Mouse (Mus musculus) adrenal gland, postnatal 14 days (tissue): ENCODE results near the gene Dus3l. TPM values are rescaled to one million over a fixed set of nuclear protein-coding genes. Genes with fewer than 3 reads are reported as not detected.

Source experiments
- DNase-seq: peaks from one replicate; pipeline ENCODE4 v3.0.0; 2021; ENCODE audit warnings: mixed read lengths
- total RNA-seq: library from RNA; stranded (reverse); gene quantifications from 2 replicates; pipeline ENCODE4 v1.2.3, GENCODE M21; 2021

Dus3l gene
- total RNA-seq, 1 experiment from 2014 or later, result 29.1 TPM

DNA sequence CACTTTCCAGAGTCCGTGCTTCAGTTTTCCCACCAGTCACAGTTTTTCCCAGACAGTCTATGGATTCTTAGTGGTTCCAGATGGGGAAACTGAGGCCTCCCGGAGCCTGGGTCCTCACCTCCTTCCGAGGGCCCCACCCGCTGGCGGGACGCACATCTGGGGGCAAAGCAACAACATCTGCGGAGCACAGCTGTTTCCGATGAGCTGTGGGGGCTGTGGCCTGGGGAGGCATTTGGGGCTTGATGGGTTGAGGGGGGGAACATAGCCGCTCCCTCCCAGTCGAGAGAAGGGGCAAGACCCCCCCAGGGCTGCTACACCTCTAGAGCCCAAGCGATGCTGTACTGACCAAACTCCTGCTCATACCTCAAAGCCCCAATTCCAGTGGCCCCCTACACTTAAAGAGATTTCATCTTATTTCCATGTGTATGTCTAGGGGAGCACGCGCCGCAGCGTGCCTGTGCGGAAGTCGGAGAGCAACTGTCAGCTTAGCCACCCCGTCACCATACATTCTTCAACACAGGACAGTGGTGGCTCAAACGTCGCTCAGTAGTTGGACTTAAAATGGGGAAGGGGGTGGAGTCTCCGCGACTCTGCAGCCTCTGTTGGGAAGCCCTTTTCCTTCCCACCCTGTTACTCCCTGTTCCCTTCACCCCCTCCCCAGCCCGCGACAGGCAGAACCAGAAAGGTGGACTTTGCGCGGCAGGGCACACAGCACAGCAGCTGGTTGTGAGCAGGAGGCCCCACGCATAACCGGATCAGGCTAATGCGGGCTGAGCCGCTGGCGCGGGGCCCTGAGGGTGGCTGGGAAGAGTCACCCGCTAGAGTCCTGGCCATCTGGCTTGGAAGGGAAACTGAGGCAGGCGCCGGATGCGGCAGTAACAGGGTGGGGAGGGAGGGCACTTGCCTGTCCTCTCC, 10.0 kb upstream of the Dus3l start:
- DNase-seq, result no peak

DNA sequence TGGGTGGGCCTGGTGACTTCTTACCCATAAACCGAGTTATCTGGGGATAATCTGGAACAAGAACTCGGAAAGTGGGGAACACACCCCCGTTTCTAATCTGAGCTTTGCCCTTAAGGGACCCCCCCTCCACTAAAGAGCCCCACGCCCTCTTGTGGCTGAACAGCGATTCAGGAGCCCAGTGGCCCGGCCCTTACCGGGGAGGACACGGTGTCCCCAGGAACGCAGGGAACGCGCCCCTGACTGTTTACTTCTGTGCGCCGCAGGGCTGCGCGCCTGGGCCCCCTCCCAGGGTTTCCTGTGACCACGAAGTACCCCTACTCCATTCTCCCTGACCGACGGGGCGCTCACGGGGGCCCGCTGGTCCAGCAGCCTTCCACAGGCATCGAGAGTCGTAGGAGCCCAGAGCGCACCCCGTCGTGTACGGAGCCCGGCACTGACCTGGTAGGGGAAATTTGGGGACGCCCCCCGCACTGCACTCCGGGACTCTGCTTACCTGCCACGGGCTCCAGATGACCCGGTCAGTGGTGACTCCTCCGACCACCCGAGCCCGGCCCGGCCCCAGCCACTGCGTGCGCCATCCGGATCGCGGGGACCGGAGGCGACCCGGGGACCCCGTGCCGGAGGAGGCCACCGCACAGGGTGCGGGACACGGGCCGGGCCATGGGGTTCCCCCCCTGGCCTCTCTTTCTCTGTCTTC, 7.7 kb upstream of the Dus3l start:
- peak; percentile 77 for DNase-seq

- peak; percentile 96 for DNase-seq
Observed at GRCm38 (mm10) chr17:56757416-56758123, 7.0 kb upstream of the Dus3l start, which contains the start of gene Nrtn. Nrtn (minus strand) TSS chr17:56757530.

GRCm38 (mm10) chr17:56758132-56758531, 6.4 kb upstream of the Dus3l start:
- DNase-seq, result peak; percentile 90

DNA sequence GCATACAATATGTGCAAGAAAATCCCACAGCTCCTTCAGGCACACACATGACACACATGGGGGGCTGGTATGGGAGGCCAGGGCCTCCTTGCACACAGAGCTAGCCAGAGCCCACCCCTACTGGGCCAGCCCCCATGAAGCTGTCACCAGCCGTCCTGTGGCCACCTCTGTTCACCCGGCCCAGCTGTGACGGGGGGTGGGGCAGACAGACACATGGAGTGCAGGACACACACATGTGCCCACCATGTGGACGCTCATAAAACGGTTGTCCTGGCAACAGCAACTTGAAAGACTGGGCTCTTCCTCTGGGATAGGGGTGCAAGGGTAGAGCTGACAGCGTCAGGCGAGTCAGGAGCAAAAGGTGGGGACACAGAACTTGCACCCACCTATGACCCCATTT, 5.3 kb upstream of the Dus3l start:
- DNase-seq, result no peak

GRCm38 (mm10) chr17:56761077-56761476, 3.5 kb upstream of the Dus3l start:
- DNase-seq, result no peak

DNA sequence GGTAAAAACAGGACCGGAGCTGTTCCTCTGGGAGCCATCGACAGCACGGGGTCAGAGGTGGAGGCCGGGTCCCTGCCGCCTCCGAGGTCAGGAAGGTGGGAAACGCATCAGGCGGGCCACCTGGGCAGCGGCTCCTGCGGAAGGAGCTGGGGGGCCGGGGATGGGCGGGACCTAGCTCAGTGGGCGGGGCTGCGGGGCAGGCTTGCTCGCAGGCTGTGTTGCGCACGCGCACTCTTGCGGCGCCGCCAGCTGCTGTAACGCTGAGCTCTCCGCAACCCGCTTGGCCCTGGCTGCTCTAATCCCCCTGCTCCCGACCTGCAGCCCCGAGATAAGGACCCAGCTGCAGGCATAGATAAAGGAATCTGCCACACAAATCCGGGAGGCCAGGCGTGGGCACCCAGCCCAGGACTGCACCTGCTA, 2.6 kb upstream of the Dus3l start:
- peak; percentile 94 for DNase-seq

GRCm38 (mm10) chr17:56762769-56763731, 1.5 kb upstream of the Dus3l start:
- peak; percentile 70 for DNase-seq

DNA sequence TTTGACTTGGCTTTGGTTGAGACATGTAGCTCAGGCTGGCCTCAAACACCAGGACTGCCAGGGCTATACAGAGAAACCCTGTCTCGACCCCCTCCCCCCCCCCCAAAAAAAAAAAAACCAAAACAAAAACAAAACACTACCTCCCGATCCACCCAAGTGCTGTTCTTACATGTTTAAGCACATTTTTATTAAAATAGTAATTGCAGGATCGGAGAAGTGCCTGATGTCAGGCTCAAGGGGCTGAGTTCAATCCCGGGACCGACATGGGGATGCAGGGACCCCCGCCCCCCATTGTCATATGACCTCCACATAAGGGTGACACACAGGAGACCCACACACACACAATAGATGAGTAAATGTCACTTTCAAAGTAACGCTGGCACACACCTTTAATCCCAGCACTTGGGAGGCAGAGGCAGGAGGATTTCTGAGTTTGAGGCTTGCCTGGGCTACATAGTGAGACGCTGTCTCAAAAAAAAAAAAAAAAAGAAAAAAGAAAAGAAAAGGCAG, 761 bp upstream of the Dus3l start:
- no peak for DNase-seq

DNA sequence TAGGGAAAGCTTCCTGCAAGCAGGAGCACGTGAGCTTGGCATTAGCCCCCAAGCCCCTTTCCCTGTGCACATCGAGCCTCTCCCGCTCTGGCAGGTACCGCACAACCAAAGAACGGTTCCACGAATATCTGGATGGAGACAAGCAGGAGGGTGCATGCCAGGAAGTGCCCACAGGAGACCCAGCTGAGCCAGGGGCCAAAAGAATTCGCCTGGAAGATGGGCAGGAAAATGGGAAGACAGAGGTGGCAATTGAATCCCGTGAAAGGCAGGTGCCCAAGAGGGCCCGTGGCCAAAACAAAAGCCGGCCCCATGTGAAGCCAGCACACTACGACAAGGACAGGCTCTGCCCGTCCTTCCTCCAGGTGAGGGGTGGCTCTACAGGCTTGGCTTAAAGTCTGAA, 874 bp downstream of the Dus3l start:
- DNase-seq, result no peak

GRCm38 (mm10) chr17:56766631-56767405, 2.3 kb downstream of the Dus3l start:
- no peak for DNase-seq

DNA sequence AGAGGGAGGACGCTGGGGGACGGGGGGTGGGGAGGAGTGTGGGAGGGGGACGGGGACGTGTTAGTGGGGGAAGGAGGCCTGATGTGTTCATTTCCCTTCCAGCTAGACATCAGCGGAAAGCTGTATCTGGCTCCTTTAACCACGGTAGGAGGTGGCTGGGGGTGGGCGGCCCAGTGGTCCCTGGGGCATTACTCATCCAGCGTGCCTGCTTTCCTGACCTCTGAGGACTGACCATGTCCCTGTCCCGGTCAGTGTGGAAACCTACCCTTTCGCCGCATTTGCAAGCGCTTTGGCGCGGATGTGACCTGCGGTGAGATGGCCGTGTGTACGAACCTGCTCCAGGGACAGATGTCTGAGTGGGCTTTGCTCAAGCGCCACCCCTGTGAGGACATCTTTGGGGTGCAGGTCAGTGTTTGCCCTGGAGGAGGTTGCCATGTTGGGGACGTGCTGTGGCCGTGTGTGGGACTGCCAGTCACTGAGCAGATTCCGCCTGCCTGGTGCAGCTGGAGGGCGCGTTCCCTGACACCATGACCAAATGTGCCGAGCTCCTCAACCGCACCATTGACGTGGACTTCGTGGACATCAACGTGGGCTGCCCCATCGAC, 3.1 kb downstream of the Dus3l start:
- DNase-seq, result no peak

DNA sequence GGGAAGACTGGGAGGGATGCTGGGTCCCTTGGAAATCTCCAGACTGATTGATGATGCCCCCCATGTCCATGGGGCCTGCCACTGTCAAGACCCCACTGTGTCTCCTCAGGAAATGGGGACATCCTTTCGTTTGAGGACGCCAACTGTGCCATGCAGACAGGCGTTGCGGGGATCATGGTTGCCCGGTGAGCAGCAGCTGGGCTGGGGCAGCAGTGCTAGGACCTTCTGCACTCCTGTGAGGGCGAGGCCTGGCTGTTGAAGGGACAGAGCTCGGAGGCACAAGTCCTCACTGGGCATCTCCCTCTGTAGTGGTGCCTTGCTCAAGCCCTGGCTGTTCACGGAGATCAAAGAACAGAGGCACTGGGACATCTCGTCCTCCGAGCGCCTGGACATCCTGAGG, 4.4 kb downstream of the Dus3l start:
- DNase-seq, result no peak

GRCm38 (mm10) chr17:56769950-56770349, 5.4 kb downstream of the Dus3l start, which contains the start of gene Prr22:
Prr22 (plus strand) TSS chr17:56770250.
- no peak for DNase-seq

- DNase-seq, result no peak
Observed at GRCm38 (mm10) chr17:56777568-56777967, 13.0 kb downstream of the Dus3l start.

DNA sequence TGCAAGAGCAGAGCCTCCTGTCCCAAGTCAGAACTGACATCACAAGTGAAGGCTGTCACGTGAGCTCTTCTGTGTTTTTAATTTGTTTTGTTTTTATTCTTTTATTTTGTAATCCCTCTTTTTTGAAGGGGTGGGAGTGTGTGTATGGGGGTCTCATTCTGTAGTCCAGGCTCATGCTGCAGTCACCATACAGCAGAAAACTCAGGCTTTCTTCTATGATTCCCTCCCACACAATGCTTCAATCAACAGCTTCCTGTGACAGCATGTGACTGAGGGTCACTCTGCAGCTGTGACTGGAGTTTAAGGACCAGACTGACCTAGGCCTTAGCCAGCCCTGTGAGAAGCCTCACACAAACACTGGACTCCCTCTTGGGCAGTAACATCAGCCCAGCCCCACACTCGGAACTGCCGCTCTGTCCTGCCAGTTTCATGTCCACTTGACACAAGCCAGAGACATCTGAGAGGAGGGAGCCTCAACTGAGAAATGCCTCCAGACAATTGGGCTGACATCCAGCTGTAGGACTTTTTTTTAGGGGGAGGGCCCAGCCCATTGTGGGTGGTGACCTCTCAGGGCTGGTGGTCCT, 14.3 kb downstream of the Dus3l start:
- no peak for DNase-seq

GRCm38 (mm10) chr17:56780291-56780978, 15.9 kb downstream of the Dus3l start:
- no peak for DNase-seq

DNA sequence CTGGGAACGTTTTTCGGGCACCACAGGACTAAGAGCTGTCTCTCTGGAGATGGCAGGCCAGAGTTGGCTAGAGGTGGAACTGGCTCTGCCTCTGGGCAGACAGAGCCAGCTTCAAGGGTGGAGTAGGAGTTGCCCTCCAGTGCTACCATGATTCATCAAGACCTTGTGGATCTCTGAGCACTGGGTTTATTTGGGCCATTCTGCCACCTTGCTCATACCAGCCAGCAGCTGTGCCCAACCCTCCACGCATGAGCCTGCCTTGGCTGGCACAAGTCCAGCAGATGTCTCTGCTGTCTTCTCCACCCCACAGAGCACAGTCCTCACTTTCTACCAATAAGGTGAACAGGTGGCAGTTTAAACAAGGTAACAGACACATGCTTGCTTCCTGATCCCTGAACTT, 24.3 kb downstream of the Dus3l start:
- peak; percentile 79 for DNase-seq

GRCm38 (mm10) chr17:56789286-56789685, 24.7 kb downstream of the Dus3l start:
- DNase-seq, result no peak
